Mouse (Mus musculus) spleen, adult 18-20 months (tissue): ENCODE data around the gene Tenm4.
"Not testable (repeated sequence)": the region's sequence is repeated elsewhere in the genome, so short reads cannot be mapped to it uniquely, and the experiment has no call there.

ENCODE experiments used
- DNase-seq, 2 experiments: peaks; one replicate each; pipeline ENCODE4 v3.0.0; 2022; ENCODE audit warnings: mixed read lengths in 2 of 2

Gene Tenm4

DNA sequence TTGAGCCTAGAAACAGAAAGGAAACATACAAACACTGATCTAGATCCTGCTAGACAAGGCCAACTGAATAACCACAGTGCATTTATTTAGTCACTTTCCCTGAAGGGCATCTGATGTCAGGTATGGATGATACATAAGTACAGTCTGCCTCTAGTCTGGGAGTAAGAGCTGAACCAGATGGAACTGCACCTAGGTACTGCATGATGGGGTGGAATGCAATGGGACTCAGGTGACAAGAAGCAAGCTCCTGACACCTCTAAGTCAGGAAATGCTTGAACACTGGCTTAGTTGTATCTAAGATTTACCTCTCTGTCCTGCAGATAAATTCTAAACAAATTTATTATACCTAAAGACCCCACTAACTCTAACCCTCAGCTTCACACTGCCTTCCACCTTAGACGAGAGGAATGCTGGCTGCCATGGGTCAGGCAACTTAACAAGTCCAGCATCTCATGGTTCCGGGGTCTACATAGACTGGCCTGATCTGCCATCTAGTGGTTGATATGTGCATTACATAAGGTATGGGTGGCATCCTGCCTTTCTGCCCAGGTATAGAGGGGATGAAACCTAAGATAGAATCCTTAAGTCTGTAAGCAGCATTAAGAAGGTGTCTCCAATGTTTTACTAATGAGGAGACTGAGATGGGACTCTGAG lies 744.5 kb downstream of the Tenm4 start:
- DNase-seq = peak in 1 of 2 experiments; percentile 35

DNA sequence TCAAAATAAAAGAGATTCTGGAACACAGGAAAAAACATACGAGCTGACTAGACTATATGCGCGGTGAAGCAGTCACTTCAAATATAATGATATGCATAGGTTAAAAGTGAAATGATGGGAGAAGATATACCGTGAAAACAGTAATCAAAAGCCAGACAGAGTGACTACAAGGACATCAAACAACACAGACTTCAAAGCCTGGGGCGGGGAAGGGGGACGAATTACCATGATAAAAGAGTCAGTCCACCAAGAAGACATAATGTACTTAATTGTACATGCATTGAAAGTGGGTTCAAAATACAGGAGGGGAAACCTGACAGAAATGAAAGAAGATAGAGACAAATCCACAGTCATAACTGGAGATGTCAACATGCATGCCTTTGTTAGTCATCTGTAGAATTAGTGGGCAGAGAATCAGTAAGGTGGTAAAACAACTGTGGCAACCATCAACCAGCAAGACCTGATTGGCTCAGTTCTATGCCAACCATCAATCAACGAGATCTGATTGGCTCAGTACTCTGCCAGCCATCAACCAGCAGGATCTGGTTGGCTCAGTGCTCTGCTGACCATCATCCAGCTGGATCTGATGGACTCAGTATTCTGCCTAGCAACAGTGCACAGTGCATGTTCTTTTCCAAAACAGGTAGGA lies 749.5 kb downstream of the Tenm4 start:
- DNase-seq = no peak

DNA sequence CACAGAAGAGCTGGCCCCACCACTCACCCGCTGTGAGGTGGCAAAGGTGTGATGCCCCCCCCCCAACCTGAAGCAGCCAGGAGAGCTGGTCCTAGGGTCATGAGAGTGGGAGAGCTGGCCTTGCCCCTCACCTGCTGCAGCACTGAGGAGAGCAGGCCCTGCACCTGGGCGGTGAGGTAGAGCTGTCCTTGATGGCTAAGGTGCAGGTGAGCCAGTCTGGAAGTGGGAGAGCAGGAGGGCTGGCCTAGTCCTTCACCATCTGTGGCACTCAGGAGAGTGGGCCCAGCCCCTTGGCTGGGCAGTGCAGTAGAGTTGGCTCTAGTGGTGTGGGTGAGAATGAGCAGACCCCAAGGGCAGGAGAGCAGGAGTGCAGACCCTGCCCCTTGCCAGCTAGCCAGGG lies 751.9 kb downstream of the Tenm4 start:
- no peak for DNase-seq

DNA sequence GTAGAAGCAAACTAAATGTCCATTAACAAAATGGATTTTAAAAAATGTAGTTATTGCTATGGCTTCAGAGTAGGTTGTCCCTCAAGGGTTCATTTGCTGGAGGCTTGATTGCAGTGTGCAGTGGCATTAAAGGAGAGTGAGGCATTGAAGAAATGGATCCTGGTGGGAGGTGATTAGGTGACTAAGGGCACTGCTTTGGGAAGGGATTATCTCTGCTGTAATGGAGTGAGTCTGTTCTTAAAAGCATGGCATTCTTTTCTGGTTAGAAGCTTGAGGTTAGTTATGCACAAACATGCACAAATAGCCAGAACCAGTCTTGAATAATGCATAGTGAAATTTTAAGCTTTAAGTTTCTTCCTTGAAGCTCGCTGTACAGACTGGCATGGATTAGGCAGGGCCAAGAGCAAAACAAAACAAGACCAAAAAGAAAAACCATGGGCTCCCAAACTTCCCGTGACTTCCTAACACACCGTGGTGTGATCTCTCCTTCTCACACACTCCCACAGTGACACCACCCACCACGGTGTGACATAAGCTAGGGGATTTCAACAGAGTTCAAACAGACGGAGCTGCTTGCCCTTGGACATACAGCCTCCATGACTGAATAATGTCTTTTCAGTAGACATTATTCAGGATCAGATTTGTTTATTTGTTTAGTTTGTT lies 772.8 kb downstream of the Tenm4 start:
- no peak for DNase-seq

DNA sequence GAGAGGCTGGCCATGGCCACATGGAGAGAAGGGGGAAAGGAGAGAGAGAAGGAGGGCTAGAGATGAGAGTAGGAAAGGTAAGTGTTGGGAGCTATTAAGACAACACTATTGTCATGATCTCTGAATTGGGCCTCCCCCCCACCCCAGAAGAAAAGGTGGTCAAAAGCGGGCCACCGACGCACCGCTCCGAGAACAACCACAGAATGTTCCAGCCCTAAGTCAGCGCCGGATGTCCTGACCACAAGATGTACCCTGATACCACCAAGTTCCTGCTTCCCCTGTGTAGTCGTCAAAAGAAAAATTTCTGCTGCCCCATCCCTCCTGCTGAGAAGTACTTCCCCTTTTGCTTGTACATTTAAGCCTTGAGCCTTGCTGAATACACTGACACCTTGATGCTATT lies 775.5 kb downstream of the Tenm4 start:
- DNase-seq = not testable (repeated sequence)

DNA sequence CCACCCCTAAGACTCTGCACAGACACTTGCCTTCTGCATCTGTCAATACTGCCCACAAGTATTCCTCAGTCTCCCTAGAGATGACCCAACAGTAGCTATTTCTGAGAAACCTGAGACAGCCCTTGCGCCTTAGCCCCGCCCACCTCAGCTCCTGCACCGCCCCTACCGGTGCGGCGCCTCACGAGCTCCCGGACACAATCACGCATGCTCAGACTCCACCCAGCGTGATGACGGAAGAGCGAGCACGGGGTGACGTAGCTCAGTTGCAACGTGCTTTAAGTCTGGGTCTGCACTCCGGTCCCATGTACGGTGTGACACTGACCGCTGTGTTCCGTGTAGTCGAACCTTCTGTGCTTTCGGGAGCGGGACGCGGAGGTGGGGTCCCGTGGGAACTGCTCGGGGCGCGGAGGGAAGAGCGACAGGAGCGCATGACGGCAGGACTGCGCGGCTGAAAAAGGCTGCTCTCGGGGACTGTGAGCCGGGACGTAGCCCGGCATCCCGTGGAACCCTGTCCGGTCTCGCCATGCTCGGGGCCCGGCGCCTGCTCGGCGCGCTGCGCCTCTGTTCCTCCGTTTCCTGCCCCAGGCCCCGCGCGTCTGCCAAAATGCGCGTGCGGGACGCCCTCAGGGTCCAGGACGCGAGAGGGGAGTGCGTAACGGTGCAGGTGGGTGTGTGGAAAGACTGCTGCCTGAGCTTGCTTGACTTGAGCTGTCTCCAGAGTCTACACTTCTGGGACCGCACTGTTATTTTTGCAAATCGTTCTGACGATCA lies 780.4 kb downstream of the Tenm4 start, which contains the start of gene Nars2:
TSS of gene Nars2 (plus strand) at position 225 of the 771 bp plus-strand sequence.
- peak; percentile 84 to 85 for DNase-seq

DNA sequence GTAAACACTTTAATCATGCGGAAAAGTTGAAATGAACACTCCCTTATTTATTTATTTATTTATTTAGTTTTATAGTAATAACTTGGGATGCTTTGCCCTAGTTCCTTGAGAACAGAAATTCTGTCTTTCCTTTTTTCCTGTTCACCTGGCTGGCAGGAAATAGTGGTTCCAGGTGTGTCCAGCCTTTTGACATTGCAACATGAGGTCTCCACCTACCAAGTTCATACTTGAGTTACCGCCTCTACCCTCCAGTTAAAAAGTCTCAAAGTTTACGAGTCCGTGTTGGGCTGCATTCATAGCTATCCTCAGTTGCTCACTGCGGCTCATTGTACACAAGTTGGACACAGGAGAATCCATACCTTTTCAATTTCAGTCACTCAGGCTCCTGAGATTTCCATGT lies 781.0 kb downstream of the Tenm4 start:
- DNase-seq = no peak

DNA sequence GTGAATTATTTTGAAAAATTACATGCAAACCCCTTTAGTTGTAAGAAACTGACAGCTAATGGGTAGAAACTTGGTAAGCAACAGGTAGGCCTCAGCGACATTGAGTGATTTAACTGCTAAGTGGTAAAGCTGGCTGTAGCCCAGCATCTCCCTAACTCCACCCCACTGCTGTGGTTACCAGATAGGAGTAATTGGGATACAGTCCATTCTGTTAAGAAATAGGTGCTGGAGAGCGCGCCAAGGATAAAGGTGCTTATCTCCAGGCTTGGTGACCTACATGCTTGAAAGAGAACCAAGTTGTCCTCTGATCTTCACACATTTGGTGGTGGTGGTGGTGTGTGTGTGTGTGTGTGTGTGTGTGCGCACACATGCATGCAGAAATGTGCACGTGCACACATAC lies 788.1 kb downstream of the Tenm4 start:
- no peak for DNase-seq
